Mouse (Mus musculus) embryonic facial prominence, embryonic 11.5 days (tissue): Measurements from ENCODE around the gene Ric8b. TPM values are rescaled to one million over a fixed set of nuclear protein-coding genes. Genes with fewer than 3 reads are reported as not detected.

ENCODE experiments used
- ATAC-seq: fragments of 200-750 bp; cut with Nextera tagmentation; replicated peaks from 2 replicates; pipeline ENCODE4 v1.8.0; 2017; ENCODE audit warnings: low read depth; ENCODE audit not compliant: insufficient number of reproducible peaks, low FRiP score, low TSS enrichment
- DNase-seq: peaks from one replicate; pipeline ENCODE4 v3.0.0-alpha.2; 2015; ENCODE audit warnings: low spot score
- H3K27ac ChIP-seq: fragments of 300-500 bp; sonication (generic); replicated peaks from 2 replicates; pipeline ENCODE4 v1.5.1; 2014; ENCODE audit warnings: mild to moderate bottlenecking, low read depth, low read length, control low read depth
- H3K27me3 ChIP-seq: fragments of 300-500 bp; sonication (generic); 2 replicates; pipeline ENCODE4 v1.6.1; 2014; ENCODE audit warnings: mild to moderate bottlenecking, low read length, moderate library complexity, mixed read lengths; ENCODE audit not compliant: control insufficient read depth, insufficient read depth
- H3K36me3 ChIP-seq: fragments of 300-500 bp; sonication (generic); replicated peaks from 2 replicates; pipeline ENCODE4 v1.6.1; 2014; ENCODE audit warnings: low read depth, mild to moderate bottlenecking, low read length, moderate library complexity, mixed read lengths; ENCODE audit not compliant: control insufficient read depth, insufficient read depth
- H3K4me1 ChIP-seq: fragments of 300-500 bp; sonication (generic); 2 replicates; pipeline ENCODE4 v1.6.1; 2014; ENCODE audit warnings: low read length, mixed read lengths; ENCODE audit not compliant: control insufficient read depth, insufficient read depth
- H3K4me2 ChIP-seq: fragments of 300-500 bp; sonication (generic); 2 replicates; pipeline ENCODE4 v1.6.1; 2014; ENCODE audit warnings: low read depth, mild to moderate bottlenecking, control low read depth, low read length, moderate library complexity
- H3K4me3 ChIP-seq: fragments of 300-500 bp; sonication (generic); 2 replicates; pipeline ENCODE4 v1.5.1; 2014; ENCODE audit warnings: low read depth, low read length, control low read depth
- H3K9ac ChIP-seq: fragments of 300-500 bp; sonication (generic); replicated peaks from 2 replicates; pipeline ENCODE4 v1.6.1; 2014; ENCODE audit warnings: mild to moderate bottlenecking, control low read depth, low read length
- H3K9me3 ChIP-seq: fragments of 300-500 bp; sonication (generic); replicated peaks from 2 replicates; pipeline ENCODE4 v1.6.1; 2016; ENCODE audit warnings: mild to moderate bottlenecking, low read length, inconsistent platforms, mixed read lengths; ENCODE audit not compliant: control insufficient read depth
- WGBS: fragments of 180-500 bp; shearing (Covaris S2); extraction: QIAGEN DNeasy Blood & Tissue Kit; methylation state at CpG from one replicate; pipeline ENCODE4 v1.1.7; 2014; 5-methylcytosine and 5-hydroxymethylcytosine counted together
- polyA plus RNA-seq: library from polyadenylated mRNA; unstranded; fragments of >200 nt; fragmentation: Nextera tagmentation; extraction: Ambion mirVana; gene quantifications from 2 replicates; pipeline ENCODE4 v1.2.1, GENCODE M21; 2014

Gene Ric8b
- polyA plus RNA-seq, 1 experiment from 2014 or later: 26.3 TPM

DNA sequence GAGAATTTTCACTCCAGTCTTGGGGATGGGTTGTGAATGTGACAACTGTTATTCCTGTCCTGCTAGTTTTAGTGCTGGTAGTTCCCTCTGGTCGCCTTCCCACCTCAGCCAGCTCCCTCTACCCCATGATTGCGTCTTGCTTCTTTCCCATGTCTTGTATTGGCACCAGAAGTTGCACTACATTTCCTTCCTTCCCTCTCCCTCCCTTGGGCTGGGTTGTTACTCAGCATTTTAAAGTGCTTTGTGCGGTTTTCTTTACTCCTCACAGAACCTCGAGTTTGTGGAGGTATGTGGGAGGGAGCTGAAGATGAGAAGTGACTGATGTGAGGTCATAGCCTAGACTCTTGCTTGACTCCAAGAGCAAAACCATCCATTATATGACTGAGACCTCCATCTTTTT lies 38.8 kb downstream of the Ric8b start:
- ATAC-seq: no peak
- no peak for DNase-seq
- Histone ChIP-seq H3K27ac (no peak overlapping the region), H3K4me2 (no peak overlapping the region), H3K36me3 (no peaks in the 10 kb centered on the region), H3K27me3 (no peaks in the 10 kb centered on the region), H3K9ac (no peak overlapping the region), H3K9me3 (no peaks in the 10 kb centered on the region), H3K4me3 (no peak overlapping the region), H3K4me1 (no peaks in the 10 kb centered on the region)
- WGBS: 82% methylated on average over 4 of the region's 4 CpGs

DNA sequence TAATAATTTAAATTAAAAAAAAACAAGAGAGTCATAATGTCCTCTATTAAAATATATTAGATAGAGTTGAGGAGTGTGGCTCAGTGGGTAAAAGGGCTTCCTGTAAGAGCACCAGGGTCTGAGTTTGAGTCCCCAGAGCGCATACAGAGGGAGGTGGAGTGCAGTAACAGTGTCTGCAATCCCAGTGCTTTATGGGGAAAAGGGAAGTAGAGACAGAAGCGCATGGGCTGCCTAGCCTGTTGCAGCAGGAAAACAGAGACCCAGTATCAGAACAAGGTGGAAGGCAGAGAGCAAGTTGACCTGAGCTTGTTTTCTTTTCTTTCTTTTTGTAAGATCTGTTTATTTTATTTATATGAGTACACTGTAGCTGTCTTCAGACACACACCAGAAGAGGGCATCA lies 41.2 kb downstream of the Ric8b start:
- no peaks in the 10 kb centered on the region for H3K27me3 ChIP-seq
- WGBS: 94% methylated on average over 2 of the region's 2 CpGs
- ATAC-seq (no peak), DNase-seq (no peak)
- no peaks in the 10 kb centered on the region for H3K4me1 ChIP-seq
- no peak overlapping the region for H3K9ac ChIP-seq
- H3K4me3 ChIP-seq: no peak overlapping the region
- H3K4me2 ChIP-seq: no peak overlapping the region
- H3K9me3 ChIP-seq: no peaks in the 10 kb centered on the region
- no peaks in the 10 kb centered on the region; the same call in 1 of the 2 replicates for H3K36me3 ChIP-seq
- no peak overlapping the region for H3K27ac ChIP-seq

DNA sequence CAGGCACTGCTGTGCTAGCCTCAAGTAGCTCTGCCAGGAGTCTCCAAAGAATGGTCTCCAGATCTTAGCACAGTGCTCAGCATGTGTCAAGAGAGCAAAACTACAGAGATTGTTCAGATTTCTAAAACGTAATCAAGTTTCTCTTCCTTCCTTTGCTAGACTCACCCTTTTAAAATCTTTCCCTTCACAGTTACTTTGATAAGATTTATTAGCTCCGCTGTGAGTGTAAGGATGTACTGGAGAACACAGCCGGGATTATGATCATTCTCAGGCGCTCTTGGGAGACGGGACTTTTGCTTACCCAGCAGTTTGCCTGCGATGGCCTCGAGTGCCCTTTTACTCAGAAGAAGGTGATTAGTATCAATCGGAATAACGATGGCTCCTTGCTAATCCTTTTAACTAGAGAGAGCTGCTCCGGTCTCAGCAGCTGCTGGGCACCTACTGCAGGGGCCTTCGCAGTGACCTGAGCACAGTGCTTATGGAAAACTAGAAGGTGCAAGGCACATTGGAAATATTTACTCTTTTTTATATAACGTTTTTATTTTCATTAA lies 43.0 kb downstream of the Ric8b start:
- no peak overlapping the region for H3K4me2 ChIP-seq
- H3K27ac ChIP-seq: no peak overlapping the region
- ATAC-seq (no peak), DNase-seq (no peak)
- H3K4me3 ChIP-seq: no peak overlapping the region
- no peaks in the 10 kb centered on the region for H3K27me3 ChIP-seq
- H3K4me1 ChIP-seq: no peaks in the 10 kb centered on the region
- WGBS: 57% methylated on average over 12 of the region's 12 CpGs
- H3K9me3 ChIP-seq: no peaks in the 10 kb centered on the region
- H3K9ac ChIP-seq: no peak overlapping the region
- H3K36me3 ChIP-seq: no peaks in the 10 kb centered on the region; the same call in 1 of the 2 replicates

DNA sequence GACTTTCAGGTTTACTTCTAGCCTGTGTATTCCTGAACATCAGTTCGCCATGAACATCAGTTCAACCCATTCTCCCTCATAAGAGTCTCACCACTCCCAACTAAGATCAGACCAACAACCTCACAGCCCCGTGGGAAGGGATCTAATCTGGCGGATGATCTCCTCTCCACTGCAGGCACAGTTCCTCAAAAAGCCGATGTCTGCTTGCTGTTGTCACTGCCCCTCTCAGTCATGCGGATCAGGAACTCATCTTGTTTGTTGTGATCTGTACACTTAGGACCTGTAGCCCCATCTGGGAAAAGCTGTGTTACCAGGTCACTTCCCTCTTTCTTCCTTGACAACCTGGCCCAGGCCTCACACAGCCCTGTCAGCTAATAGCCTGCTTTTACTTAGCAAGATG lies 45.7 kb downstream of the Ric8b start:
- Histone ChIP-seq H3K27me3 (no peaks in the 10 kb centered on the region), H3K4me2 (no peak overlapping the region), H3K4me1 (no peaks in the 10 kb centered on the region), H3K36me3 (no peaks in the 10 kb centered on the region; the same call in 1 of the 2 replicates), H3K9ac (no peak overlapping the region), H3K9me3 (no peaks in the 10 kb centered on the region), H3K27ac (no peak overlapping the region), H3K4me3 (no peak overlapping the region)
- DNase-seq (no peak), ATAC-seq (no peak)
- WGBS: 84% methylated on average over 5 of the region's 5 CpGs

DNA sequence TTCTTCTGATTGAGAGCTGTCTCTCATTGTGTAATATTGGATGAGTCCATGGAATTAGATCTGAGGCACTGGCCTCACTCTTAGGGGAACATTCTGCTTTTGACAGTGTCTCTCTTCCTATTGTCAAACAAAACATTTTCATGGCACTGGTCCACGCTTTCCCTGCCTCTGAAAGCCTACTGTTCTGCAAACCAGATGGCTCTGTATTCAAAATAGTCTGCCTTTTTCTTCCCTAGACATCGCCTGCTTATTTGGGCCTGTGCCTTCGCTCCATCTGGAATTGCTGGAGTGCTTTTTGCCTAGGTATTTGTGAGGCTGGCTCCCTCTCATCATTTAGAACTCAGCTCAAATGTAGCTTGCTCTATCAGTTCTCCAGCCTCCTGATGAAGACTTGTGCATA lies 46.3 kb downstream of the Ric8b start:
- no peak for ATAC-seq
- WGBS: 94% methylated on average over 3 of the region's 3 CpGs
- no peaks in the 10 kb centered on the region for H3K27me3 ChIP-seq

DNA sequence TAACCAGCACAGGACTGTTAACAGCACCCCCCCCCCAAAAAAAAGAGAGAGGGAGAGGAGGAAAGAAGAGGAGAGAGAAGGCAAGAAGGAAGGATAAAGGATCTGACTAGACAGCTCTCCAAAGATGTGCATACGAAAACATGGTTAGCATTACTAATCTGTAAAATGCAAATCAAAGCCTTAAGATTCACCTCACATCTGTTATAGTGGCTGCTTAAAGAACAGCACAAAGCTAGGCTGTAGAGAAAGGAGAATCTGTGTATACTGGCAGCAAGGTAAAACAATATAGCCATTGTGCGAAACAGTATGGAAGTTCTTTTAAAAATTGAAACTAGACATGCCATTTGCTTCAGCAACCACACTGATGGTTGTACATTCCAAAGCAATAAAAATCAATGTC lies 49.1 kb downstream of the Ric8b start:
- Histone ChIP-seq H3K4me2 (no peak overlapping the region), H3K27ac (no peak overlapping the region), H3K4me3 (no peak overlapping the region), H3K9ac (no peak overlapping the region), H3K36me3 (peaks cover 4% of the 10 kb centered on the region; the same call in 1 of the 2 replicates), H3K9me3 (no peaks in the 10 kb centered on the region), H3K4me1 (no peaks in the 10 kb centered on the region), H3K27me3 (no peaks in the 10 kb centered on the region)
- no peak for DNase-seq
- ATAC-seq: no peak
- 83% methylated on average over 2 of the region's 2 CpGs for WGBS

More for the DNA sequence above, 46.3 kb downstream of the Ric8b start:
- Histone ChIP-seq H3K4me2 (no peak overlapping the region), H3K36me3 (no peaks in the 10 kb centered on the region; the same call in 1 of the 2 replicates), H3K4me3 (no peak overlapping the region), H3K9me3 (no peaks in the 10 kb centered on the region), H3K4me1 (no peaks in the 10 kb centered on the region), H3K9ac (no peak overlapping the region), H3K27ac (no peak overlapping the region)
- DNase-seq: no peak

DNA sequence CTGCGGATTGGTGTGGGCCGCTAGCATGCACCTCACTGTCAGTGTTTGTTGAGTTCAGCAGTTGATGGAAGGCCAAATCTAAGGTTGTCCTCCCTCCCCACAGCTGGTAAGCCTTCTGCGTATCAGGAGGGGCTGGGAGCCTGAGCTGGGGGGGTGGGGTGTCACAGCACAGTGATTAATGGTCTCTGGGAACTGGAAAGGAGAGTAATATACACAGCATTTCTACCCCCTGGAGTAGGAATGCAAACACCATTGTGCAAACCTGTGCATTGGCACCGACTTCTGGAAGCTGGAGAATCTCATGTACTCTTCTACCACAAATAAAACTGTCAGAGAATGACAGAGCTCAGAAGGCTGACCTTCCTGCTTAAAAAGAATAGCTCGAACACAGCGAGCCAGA lies 50.2 kb downstream of the Ric8b start:
- ATAC-seq (no peak), DNase-seq (peak; percentile 5)
- Histone ChIP-seq H3K4me3 (no peak overlapping the region), H3K4me2 (no peak overlapping the region), H3K9me3 (no peaks in the 10 kb centered on the region), H3K27me3 (no peaks in the 10 kb centered on the region), H3K27ac (no peak overlapping the region), H3K9ac (no peak overlapping the region), H3K36me3 (peaks cover 4% of the 10 kb centered on the region; the same call in 1 of the 2 replicates), H3K4me1 (no peaks in the 10 kb centered on the region)
- 62% methylated on average over 6 of the region's 6 CpGs for WGBS

DNA sequence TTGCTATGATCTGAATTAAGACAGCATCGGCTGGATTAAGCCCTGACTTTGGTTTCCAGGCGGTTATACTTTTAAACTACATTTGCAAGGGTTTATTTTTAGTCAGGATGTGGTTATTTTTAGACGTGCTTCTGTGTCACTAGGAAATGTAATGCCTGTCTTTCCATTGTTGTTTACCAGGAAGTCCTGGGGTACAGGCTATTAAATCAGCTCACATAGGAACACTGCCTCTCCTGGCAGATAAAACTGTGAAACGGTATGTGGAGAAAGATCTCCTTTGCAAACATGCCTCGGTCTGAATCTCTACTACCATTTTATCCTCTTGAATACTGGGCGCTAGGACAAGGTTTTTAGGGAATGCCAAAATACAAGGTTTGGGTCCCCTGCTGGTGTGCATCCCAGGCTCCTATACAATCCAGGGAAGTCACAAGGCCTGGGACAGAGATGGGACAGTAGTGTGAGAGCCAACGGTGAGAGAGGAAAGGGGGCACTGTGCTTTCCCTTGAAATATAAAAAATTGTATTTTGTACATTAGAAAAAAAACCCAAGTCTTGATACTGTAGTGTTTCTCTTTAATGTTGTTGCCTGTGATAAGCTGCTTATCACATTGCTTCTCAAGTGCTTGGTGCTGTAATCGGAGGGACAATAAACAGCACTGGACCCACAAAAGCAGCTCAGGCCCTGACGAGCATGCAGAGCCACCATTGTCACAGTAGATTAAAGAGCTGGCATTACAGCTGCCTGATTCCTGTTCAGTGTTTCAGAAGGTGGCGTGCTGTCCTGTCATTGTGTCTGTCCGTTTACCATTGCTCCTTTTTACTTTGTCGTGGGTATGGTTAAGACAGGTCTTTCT lies 51.7 kb downstream of the Ric8b start:
- ATAC-seq (no peak), DNase-seq (no peak)
- WGBS: 58% methylated on average over 12 of the region's 12 CpGs
- H3K4me1 ChIP-seq: no peaks in the 10 kb centered on the region
- no peaks in the 10 kb centered on the region for H3K9me3 ChIP-seq
- no peak overlapping the region for H3K4me2 ChIP-seq
- H3K27me3 ChIP-seq: no peaks in the 10 kb centered on the region
- H3K9ac ChIP-seq: no peak overlapping the region
- H3K36me3 ChIP-seq: peaks cover 4% of the 10 kb centered on the region; the same call in 1 of the 2 replicates
- H3K27ac ChIP-seq: no peak overlapping the region
- H3K4me3 ChIP-seq: no peak overlapping the region
